Mouse (Mus musculus): ENCODE data around the gene Srebf1. TPM values are rescaled to one million over a fixed set of nuclear protein-coding genes. Genes with fewer than 3 reads are reported as not detected.

Srebf1 gene
- polyA plus RNA-seq, 1 experiment from 2014 or later, result 34.1 TPM

DNA sequence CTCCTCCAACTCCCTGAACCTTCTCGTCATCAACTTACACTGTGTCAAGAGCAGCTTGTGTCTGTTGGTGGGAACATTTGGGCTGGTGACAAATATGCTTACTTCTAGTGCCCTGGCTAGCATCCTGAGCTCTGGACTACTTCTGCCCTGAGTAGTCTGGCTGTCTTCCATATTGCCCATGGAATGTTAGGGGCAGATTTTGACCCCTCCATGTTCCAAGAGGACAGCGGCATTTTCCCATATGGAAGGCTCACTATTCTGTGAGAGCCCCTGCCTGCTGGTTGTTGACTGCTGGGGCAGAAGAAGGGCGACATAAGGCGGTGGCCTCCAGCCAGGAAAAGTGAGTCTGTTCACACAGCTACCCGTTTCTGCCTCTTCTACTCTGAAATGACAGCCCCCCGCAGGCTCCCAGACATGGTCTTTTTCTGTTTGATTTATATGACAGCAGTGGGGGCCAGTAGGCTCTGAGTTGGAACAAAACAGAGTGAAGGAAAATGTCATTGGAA is 33.8 kb upstream of the Srebf1 start:
- Histone ChIP-seq H3K4me2 (ENCODE audit: low read length) (no peak overlapping the region), H3K27ac (ENCODE audit: low read length) (0 out of 2 replicates have a peak overlapping the region, but pooled peaks have one; percentile 14), H3K27me3 (ENCODE audit: control insufficient read depth, insufficient read depth, low read depth, low read length) (no peaks in the 10 kb centered on the region), H3K4me3 (ENCODE audit: low read depth, low read length) (no peak overlapping the region), H3K4me1 (ENCODE audit: control insufficient read depth, insufficient read depth, low read length) (peaks cover 8% of the 10 kb centered on the region; the same call in 1 of the 2 replicates), H3K36me3 (ENCODE audit: control insufficient read depth, insufficient read depth, low read length) (peaks cover 4% of the 10 kb centered on the region), H3K9ac (ENCODE audit: low read depth, low read length) (no peak overlapping the region), H3K9me3 (replicated peaks; ENCODE audit: control insufficient read depth, low read length, poor library complexity, severe bottlenecking) (no peaks in the 10 kb centered on the region)
- WGBS, result 70% methylated on average over 6 of the region's 6 CpGs
- no peak for ATAC-seq

DNA sequence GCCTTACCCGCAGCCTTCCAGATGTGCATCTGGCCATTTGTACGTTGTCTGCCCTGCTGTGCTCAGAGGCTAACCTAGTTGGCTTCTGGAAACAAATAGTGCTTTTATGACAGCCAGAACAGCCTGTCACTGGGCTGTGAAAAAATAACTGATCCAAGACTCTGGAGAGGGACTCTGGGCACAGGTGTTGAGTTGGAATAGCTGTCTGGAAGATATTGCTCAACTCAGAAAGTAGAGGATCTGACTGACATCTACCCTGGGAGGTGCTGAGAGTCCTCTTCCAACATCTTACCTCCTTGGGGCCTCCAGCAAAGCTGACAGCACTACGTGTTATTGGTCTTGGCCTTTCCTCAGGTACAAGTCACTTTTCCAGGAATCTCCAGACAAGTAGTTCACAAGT is 33.3 kb upstream of the Srebf1 start:
- no peak overlapping the region for H3K4me2 ChIP-seq (ENCODE audit: low read length)
- H3K27me3 ChIP-seq (ENCODE audit: control insufficient read depth, insufficient read depth, low read depth, low read length), result no peaks in the 10 kb centered on the region
- WGBS, result 74% methylated on average over 3 of the region's 3 CpGs
- H3K36me3 ChIP-seq (ENCODE audit: control insufficient read depth, insufficient read depth, low read length), result peaks cover under 1% of the 10 kb centered on the region
- no peak overlapping the region for H3K9ac ChIP-seq (ENCODE audit: low read depth, low read length)
- H3K4me3 ChIP-seq (ENCODE audit: low read depth, low read length), result no peak overlapping the region
- no peaks in the 10 kb centered on the region for H3K9me3 ChIP-seq (replicated peaks; ENCODE audit: control insufficient read depth, low read length, poor library complexity, severe bottlenecking)
- H3K4me1 ChIP-seq (ENCODE audit: control insufficient read depth, insufficient read depth, low read length), result peaks cover 8% of the 10 kb centered on the region; the same call in 1 of the 2 replicates
- ATAC-seq, result no peak
- 0 out of 2 replicates have a peak overlapping the region, but pooled peaks have one; percentile 14 for H3K27ac ChIP-seq (ENCODE audit: low read length)

DNA sequence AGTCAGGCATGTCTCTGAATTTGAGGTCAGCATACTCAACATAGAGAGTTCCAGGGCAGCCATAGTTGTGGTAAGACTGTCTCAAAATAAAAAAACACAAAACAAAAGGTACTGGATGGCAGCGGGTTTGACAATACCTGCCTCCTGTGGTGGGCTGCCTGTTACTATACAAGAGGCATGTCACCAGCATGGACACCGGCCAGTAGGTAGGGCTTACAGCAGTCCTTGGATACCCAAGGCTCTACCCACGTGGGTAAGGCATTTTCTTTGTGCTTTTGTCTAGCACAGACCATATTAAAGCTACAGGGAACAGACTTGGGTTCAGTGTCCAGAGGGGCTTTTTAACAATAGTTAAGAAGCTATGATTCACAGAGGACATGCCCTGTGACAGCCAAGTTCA is 32.8 kb upstream of the Srebf1 start:
- Histone ChIP-seq H3K36me3 (ENCODE audit: control insufficient read depth, insufficient read depth, low read length) (no peaks in the 10 kb centered on the region; the same call in 1 of the 2 replicates), H3K4me1 (ENCODE audit: control insufficient read depth, insufficient read depth, low read length) (peaks cover 8% of the 10 kb centered on the region; the same call in 1 of the 2 replicates), H3K4me3 (ENCODE audit: low read depth, low read length) (no peak overlapping the region), H3K27ac (ENCODE audit: low read length) (peak overlapping the region; percentile 48), H3K9me3 (replicated peaks; ENCODE audit: control insufficient read depth, low read length, poor library complexity, severe bottlenecking) (no peaks in the 10 kb centered on the region; the same call in 1 of the 2 replicates), H3K9ac (ENCODE audit: low read depth, low read length) (no peak overlapping the region), H3K27me3 (ENCODE audit: control insufficient read depth, insufficient read depth, low read depth, low read length) (no peaks in the 10 kb centered on the region), H3K4me2 (ENCODE audit: low read length) (no peak overlapping the region)
- 43% methylated on average over 3 of the region's 3 CpGs for WGBS
- ATAC-seq, result no peak

- Histone ChIP-seq H3K27ac (ENCODE audit: low read length) (no peak overlapping the region), H3K4me3 (ENCODE audit: low read depth, low read length) (no peak overlapping the region), H3K4me1 (ENCODE audit: control insufficient read depth, insufficient read depth, low read length) (peaks cover 8% of the 10 kb centered on the region; the same call in 1 of the 2 replicates), H3K4me2 (ENCODE audit: low read length) (no peak overlapping the region), H3K36me3 (ENCODE audit: control insufficient read depth, insufficient read depth, low read length) (no peaks in the 10 kb centered on the region), H3K9me3 (replicated peaks; ENCODE audit: control insufficient read depth, low read length, poor library complexity, severe bottlenecking) (no peaks in the 10 kb centered on the region; the same call in 1 of the 2 replicates), H3K9ac (ENCODE audit: low read depth, low read length) (no peak overlapping the region), H3K27me3 (ENCODE audit: control insufficient read depth, insufficient read depth, low read depth, low read length) (no peaks in the 10 kb centered on the region)
- ATAC-seq, result no peak
- WGBS, result 63% methylated on average over 5 of the region's 5 CpGs
Observed at GRCm38 (mm10) chr11:60254308-60254707, 31.9 kb upstream of the Srebf1 start.

- Histone ChIP-seq H3K36me3 (ENCODE audit: control insufficient read depth, insufficient read depth, low read length) (no peaks in the 10 kb centered on the region), H3K27me3 (ENCODE audit: control insufficient read depth, insufficient read depth, low read depth, low read length) (no peaks in the 10 kb centered on the region), H3K27ac (ENCODE audit: low read length) (no peak overlapping the region), H3K4me1 (ENCODE audit: control insufficient read depth, insufficient read depth, low read length) (peaks cover 15% of the 10 kb centered on the region), H3K9ac (ENCODE audit: low read depth, low read length) (no peak overlapping the region), H3K9me3 (replicated peaks; ENCODE audit: control insufficient read depth, low read length, poor library complexity, severe bottlenecking) (no peaks in the 10 kb centered on the region; the same call in 1 of the 2 replicates), H3K4me3 (ENCODE audit: low read depth, low read length) (no peak overlapping the region), H3K4me2 (ENCODE audit: low read length) (no peak overlapping the region)
- no peak for ATAC-seq
- 98% methylated on average over 2 of the region's 2 CpGs for WGBS
Observed at GRCm38 (mm10) chr11:60253546-60253945, 31.2 kb upstream of the Srebf1 start.

- no peak overlapping the region for H3K4me2 ChIP-seq (ENCODE audit: low read length)
- no peaks in the 10 kb centered on the region for H3K27me3 ChIP-seq (ENCODE audit: control insufficient read depth, insufficient read depth, low read depth, low read length)
- no peak overlapping the region for H3K4me3 ChIP-seq (ENCODE audit: low read depth, low read length)
- H3K36me3 ChIP-seq (ENCODE audit: control insufficient read depth, insufficient read depth, low read length), result no peaks in the 10 kb centered on the region
- peaks cover 17% of the 10 kb centered on the region for H3K4me1 ChIP-seq (ENCODE audit: control insufficient read depth, insufficient read depth, low read length)
- no peaks in the 10 kb centered on the region; the same call in 1 of the 2 replicates for H3K9me3 ChIP-seq (replicated peaks; ENCODE audit: control insufficient read depth, low read length, poor library complexity, severe bottlenecking)
- no peak overlapping the region for H3K27ac ChIP-seq (ENCODE audit: low read length)
- no peak for ATAC-seq
- WGBS, result 63% methylated on average over 6 of the region's 6 CpGs
- H3K9ac ChIP-seq (ENCODE audit: low read depth, low read length), result no peak overlapping the region
Observed at GRCm38 (mm10) chr11:60250971-60251643, 28.7 kb upstream of the Srebf1 start.

DNA sequence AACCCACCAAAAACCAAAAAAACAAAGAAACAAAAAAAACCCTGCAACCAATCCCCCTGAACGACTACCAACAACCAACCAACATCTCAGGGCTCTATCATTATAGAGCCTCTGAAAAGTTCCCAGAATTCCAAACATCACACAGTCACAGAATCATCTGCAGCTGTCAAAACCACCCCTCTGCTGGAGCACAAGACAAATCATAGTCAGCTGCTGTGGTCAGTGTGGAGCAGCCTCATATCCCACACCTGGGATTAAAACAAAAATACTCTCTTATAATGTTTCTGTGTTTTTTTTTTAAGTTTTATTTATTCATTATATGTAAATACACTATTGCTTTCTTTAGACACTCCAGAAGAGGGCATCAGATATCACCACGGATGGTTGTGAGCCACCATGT is 27.5 kb upstream of the Srebf1 start:
- Histone ChIP-seq H3K4me2 (ENCODE audit: low read length) (no peak overlapping the region), H3K27me3 (ENCODE audit: control insufficient read depth, insufficient read depth, low read depth, low read length) (no peaks in the 10 kb centered on the region), H3K36me3 (ENCODE audit: control insufficient read depth, insufficient read depth, low read length) (0 out of 2 replicates have a peak, but pooled peaks cover 4% of the 10 kb centered on the region), H3K27ac (ENCODE audit: low read length) (no peak overlapping the region), H3K9me3 (replicated peaks; ENCODE audit: control insufficient read depth, low read length, poor library complexity, severe bottlenecking) (no peaks in the 10 kb centered on the region; the same call in 1 of the 2 replicates), H3K9ac (ENCODE audit: low read depth, low read length) (no peak overlapping the region), H3K4me1 (ENCODE audit: control insufficient read depth, insufficient read depth, low read length) (peaks cover 14% of the 10 kb centered on the region), H3K4me3 (ENCODE audit: low read depth, low read length) (no peak overlapping the region)
- 84% methylated on average over 2 of the region's 2 CpGs for WGBS
- no peak for ATAC-seq

- Histone ChIP-seq H3K4me1 (ENCODE audit: control insufficient read depth, insufficient read depth, low read length) (peaks cover 14% of the 10 kb centered on the region), H3K9ac (ENCODE audit: low read depth, low read length) (no peak overlapping the region; the same call in 1 of the 2 replicates), H3K36me3 (ENCODE audit: control insufficient read depth, insufficient read depth, low read length) (0 out of 2 replicates have a peak, but pooled peaks cover 4% of the 10 kb centered on the region), H3K9me3 (replicated peaks; ENCODE audit: control insufficient read depth, low read length, poor library complexity, severe bottlenecking) (no peaks in the 10 kb centered on the region; the same call in 1 of the 2 replicates), H3K4me3 (ENCODE audit: low read depth, low read length) (no peak overlapping the region), H3K27ac (ENCODE audit: low read length) (peak overlapping the region; percentile 75), H3K4me2 (ENCODE audit: low read length) (peak overlapping the region; percentile 3; the same call in 1 of the 2 replicates), H3K27me3 (ENCODE audit: control insufficient read depth, insufficient read depth, low read depth, low read length) (no peaks in the 10 kb centered on the region)
- peak; percentile 39; the same call in 1 of the 2 replicates for ATAC-seq
- WGBS, result 31% methylated on average over 13 of the region's 13 CpGs
Observed at GRCm38 (mm10) chr11:60248596-60249404, 26.4 kb upstream of the Srebf1 start.
